Mouse (Mus musculus) ES-Bruce4 (cell line): ENCODE measurements at regions not wholly inside any gene's neighbourhood (a gene's known extent, or its start where the extent isn't known, plus 50 kb on each side); places are given as distances from the start of the nearest gene placed in this dataset.

Experiments
- CTCF ChIP-seq: IDR thresholded peaks from one replicate; pipeline ENCODE4 v1.8.1; 2011; ENCODE audit warnings: low read depth, low read length
- EP300 ChIP-seq: IDR thresholded peaks from 2 replicates; pipeline ENCODE4 v1.6.1; 2011; ENCODE audit warnings: low read depth, low read length; ENCODE audit not compliant: insufficient read depth
- POLR2A ChIP-seq: IDR thresholded peaks from one replicate; pipeline ENCODE4 v1.8.1; 2011; ENCODE audit warnings: low read length; ENCODE audit not compliant: insufficient read depth

DNA sequence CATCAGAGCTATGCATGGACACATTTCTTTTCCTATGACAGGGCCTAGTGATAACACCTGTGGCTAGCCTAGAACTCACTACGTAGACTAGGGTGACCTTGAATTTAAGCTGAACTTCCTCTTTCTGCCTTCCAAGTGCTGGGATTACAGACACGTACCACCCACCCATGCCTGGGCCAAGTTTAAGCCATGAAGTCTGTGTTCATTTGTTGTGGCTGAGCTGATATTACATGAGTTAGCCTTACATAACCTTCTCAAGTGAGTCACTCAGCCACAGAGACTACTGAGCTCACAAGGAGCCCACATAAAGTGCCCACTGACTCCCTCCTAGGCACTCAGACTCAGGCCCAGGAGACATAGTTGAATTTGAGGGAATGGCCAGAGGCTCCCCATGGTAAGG is 123.1 kb upstream of the Klf4 start:
- no peak for TF ChIP-seq CTCF
- TF ChIP-seq POLR2A = no peak
- TF ChIP-seq EP300 = no peak
